Mouse (Mus musculus) megakaryocyte, embryonic 14.5 days (primary cell): ENCODE measurements around the gene Zbtb4.

Source experiments
- FLI1 ChIP-seq: IDR thresholded peaks from 2 replicates; pipeline ENCODE4 v1.6.1; 2012; ENCODE audit warnings: low read length, inconsistent platforms, mixed read lengths
- GATA1 ChIP-seq: IDR thresholded peaks from 3 replicates; pipeline ENCODE4 v1.6.1; 2012; ENCODE audit warnings: mixed read lengths, low read length, inconsistent platforms, borderline replicate concordance

- TF ChIP-seq GATA1 (no peak), FLI1 (no peak)
Observed at GRCm38 (mm10) chr11:69719423-69719822, 46.3 kb upstream of the Zbtb4 start.
